Mouse (Mus musculus): ENCODE measurements around the gene Zbtb25.

Zbtb25 gene

GRCm38 (mm10) chr12:76377059-76377458 lies 7.7 kb upstream of the Zbtb25 start:
- no peak for DNase-seq (ENCODE audit: low read depth, low spot score)

GRCm38 (mm10) chr12:76376649-76377048 lies 7.2 kb upstream of the Zbtb25 start:
- DNase-seq (ENCODE audit: low read depth, low spot score) = no peak

- DNase-seq (ENCODE audit: low read depth, low spot score) = no peak
Observed at GRCm38 (mm10) chr12:76375506-76375905, 6.1 kb upstream of the Zbtb25 start.

GRCm38 (mm10) chr12:76374911-76375310 lies 5.5 kb upstream of the Zbtb25 start:
- DNase-seq (ENCODE audit: low read depth, low spot score) = no peak

GRCm38 (mm10) chr12:76373991-76374390 lies 4.6 kb upstream of the Zbtb25 start:
- DNase-seq (ENCODE audit: low read depth, low spot score) = no peak

GRCm38 (mm10) chr12:76372881-76373818 lies 3.7 kb upstream of the Zbtb25 start:
- DNase-seq (ENCODE audit: low read depth, low spot score) = no peak

GRCm38 (mm10) chr12:76372046-76372445 lies 2.6 kb upstream of the Zbtb25 start:
- DNase-seq (ENCODE audit: low read depth, low spot score) = no peak

- DNase-seq (ENCODE audit: low read depth, low spot score) = peak; percentile 20
Observed at GRCm38 (mm10) chr12:76370831-76371571, 1.6 kb upstream of the Zbtb25 start.

- peak; percentile 56 for DNase-seq (ENCODE audit: low read depth, low spot score)
Observed at GRCm38 (mm10) chr12:76369978-76370830, 802 bp upstream of the Zbtb25 start, which contains the start of gene Zbtb1. Zbtb1 (plus strand) TSS chr12:76370266.

- no peak for DNase-seq (ENCODE audit: low read depth, low spot score)
Observed at GRCm38 (mm10) chr12:76368790-76369205, 604 bp downstream of the Zbtb25 start.

- DNase-seq (ENCODE audit: low read depth, low spot score) = no peak
Observed at GRCm38 (mm10) chr12:76368201-76368789, 1.1 kb downstream of the Zbtb25 start.

- no peak for DNase-seq (ENCODE audit: low read depth, low spot score)
Observed at GRCm38 (mm10) chr12:76367096-76367995, 2.1 kb downstream of the Zbtb25 start.

- no peak for DNase-seq (ENCODE audit: low read depth, low spot score)
Observed at GRCm38 (mm10) chr12:76366276-76366675, 3.1 kb downstream of the Zbtb25 start.

- DNase-seq (ENCODE audit: low read depth, low spot score) = no peak
Observed at GRCm38 (mm10) chr12:76362303-76362676, 7.1 kb downstream of the Zbtb25 start.

- no peak for DNase-seq (ENCODE audit: low read depth, low spot score)
Observed at GRCm38 (mm10) chr12:76361405-76362302, 7.7 kb downstream of the Zbtb25 start.

- no peak for DNase-seq (ENCODE audit: low read depth, low spot score)
Observed at GRCm38 (mm10) chr12:76360868-76361267, 8.5 kb downstream of the Zbtb25 start.

GRCm38 (mm10) chr12:76349680-76350220 lies 19.7 kb downstream of the Zbtb25 start:
- DNase-seq (ENCODE audit: low read depth, low spot score) = no peak

- DNase-seq (ENCODE audit: low read depth, low spot score) = no peak
Observed at GRCm38 (mm10) chr12:76345759-76346455, 23.5 kb downstream of the Zbtb25 start.
